Mouse (Mus musculus): ENCODE results near the gene Misp.

DNA sequence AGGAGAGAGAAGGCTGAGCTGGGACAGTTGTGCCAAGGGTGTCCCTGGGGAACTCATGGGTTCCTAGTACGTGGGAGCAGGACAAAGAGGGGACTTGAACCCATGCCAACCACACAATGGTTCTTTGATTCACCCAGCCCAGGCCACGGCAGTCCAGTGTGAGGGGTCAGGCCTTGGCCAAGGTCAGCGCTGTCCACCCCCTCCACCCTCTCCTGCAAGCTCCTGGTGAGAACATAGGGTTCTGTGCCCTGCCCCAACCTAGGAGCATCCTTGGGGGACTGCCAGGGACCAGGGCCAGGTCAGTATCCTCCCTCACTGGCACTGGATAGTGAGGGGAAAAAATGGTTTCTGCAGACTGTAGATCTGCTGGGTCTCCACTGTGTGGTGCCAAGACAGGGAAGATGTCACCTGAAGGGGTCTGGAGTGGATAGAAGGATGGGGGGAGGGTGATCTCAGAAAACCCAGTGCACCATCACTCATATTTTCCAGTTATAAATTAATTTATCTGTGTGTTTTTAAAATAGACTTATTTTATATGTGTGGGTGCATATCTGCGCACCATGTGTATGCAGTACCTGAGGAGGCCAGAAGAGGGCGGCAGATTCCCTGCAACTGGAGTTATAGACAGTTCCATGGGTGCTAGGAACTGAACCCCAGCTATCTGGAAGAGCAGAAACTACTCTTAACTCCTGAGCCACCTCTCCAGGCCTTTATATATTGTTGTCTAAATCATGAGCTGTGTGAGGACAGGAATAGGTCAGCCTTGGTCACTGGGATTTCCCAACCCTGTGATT is 46.1 kb upstream of the Misp start:
- TF ChIP-seq NRF1 (IDR thresholded peaks at IDR 0.05; ENCODE audit: low read depth, low read length) (no peak), POLR2A (IDR thresholded peaks at IDR 0.05; ENCODE audit: low read depth, low read length) (no peak), MAFK (IDR thresholded peaks at IDR 0.05; ENCODE audit: insufficient replicate concordance, low read length) (no peak), ZNF384 (IDR thresholded peaks at IDR 0.05; ENCODE audit: low read depth, low read length) (no peak), ZC3H11A (IDR thresholded peaks at IDR 0.05; ENCODE audit: low read depth, low read length) (no peak), JUND (conservative IDR thresholded peaks at IDR 0.05; ENCODE audit: low read depth, low read length) (no peak), NELFE (IDR thresholded peaks at IDR 0.05; ENCODE audit: low read depth, low read length) (no peak)

Data from CH12.LX (cell line).